Mouse (Mus musculus) heart, embryonic 12.5 days (tissue): Measurements from ENCODE around the gene Krt15. TPM values are rescaled to one million over a fixed set of nuclear protein-coding genes. Genes with fewer than 3 reads are reported as not detected.

Experiments
- ATAC-seq: fragments of 200-750 bp; cut with Nextera tagmentation; 2 replicates; pipeline ENCODE4 v1.8.0; 2017; ENCODE audit warnings: moderate TSS enrichment, moderate library complexity; ENCODE audit not compliant: insufficient number of reproducible peaks, low FRiP score
- H3K27ac ChIP-seq: fragments of 300-500 bp; sonication (generic); 2 replicates; pipeline ENCODE4 v1.5.1; 2016; ENCODE audit warnings: mild to moderate bottlenecking, moderate library complexity; ENCODE audit not compliant: poor library complexity, severe bottlenecking
- H3K27me3 ChIP-seq: fragments of 300-500 bp; sonication (generic); replicated peaks from 2 replicates; pipeline ENCODE4 v1.6.1; 2016; ENCODE audit warnings: mild to moderate bottlenecking, moderate library complexity
- H3K36me3 ChIP-seq: fragments of 300-500 bp; sonication (generic); 2 replicates; pipeline ENCODE4 v1.6.1; 2016; ENCODE audit warnings: mild to moderate bottlenecking, moderate library complexity
- H3K4me1 ChIP-seq: fragments of 300-500 bp; sonication (generic); replicated peaks from 2 replicates; pipeline ENCODE4 v1.6.1; 2016; ENCODE audit warnings: mild to moderate bottlenecking
- H3K4me2 ChIP-seq: fragments of 300-500 bp; sonication (generic); 2 replicates; pipeline ENCODE4 v1.6.1; 2016; ENCODE audit warnings: mild to moderate bottlenecking, moderate library complexity
- H3K4me3 ChIP-seq: fragments of 300-500 bp; sonication (generic); 2 replicates; pipeline ENCODE4 v1.5.1; 2016; ENCODE audit warnings: mild to moderate bottlenecking
- H3K9ac ChIP-seq: fragments of 300-500 bp; sonication (generic); 2 replicates; pipeline ENCODE4 v1.6.1; 2016; ENCODE audit warnings: mild to moderate bottlenecking, moderate library complexity
- H3K9me3 ChIP-seq: fragments of 300-500 bp; sonication (generic); replicated peaks from 2 replicates; pipeline ENCODE4 v1.6.1; 2016; ENCODE audit warnings: mild to moderate bottlenecking, moderate library complexity
- WGBS: fragments of 180-500 bp; shearing (Covaris S2); methylation state at CpG from one replicate; pipeline ENCODE4 v1.1.7; 2016; 5-methylcytosine and 5-hydroxymethylcytosine counted together
- polyA plus RNA-seq: library from polyadenylated mRNA; unstranded; fragments of >200 nt; fragmentation: Nextera tagmentation; extraction: Ambion mirVana; gene quantifications from 2 replicates; pipeline ENCODE4 v1.2.1, GENCODE M21; 2016

The Krt15 gene
- polyA plus RNA-seq, 1 experiment from 2014 or later: 0.69 TPM

GRCm38 (mm10) chr11:100088378-100089025 is 47.2 kb downstream of the Krt15 start:
- WGBS: 55% methylated on average over 7 of the region's 7 CpGs
- 0 out of 2 replicates have a peak, but pooled peaks cover 4% of the 10 kb centered on the region for H3K27me3 ChIP-seq
- H3K4me3 ChIP-seq: no peak overlapping the region
- no peaks in the 10 kb centered on the region for H3K36me3 ChIP-seq
- H3K27ac ChIP-seq: no peak overlapping the region
- 0 out of 2 replicates have a peak, but pooled peaks cover 3% of the 10 kb centered on the region for H3K9me3 ChIP-seq
- ATAC-seq: no peak
- no peak overlapping the region for H3K4me2 ChIP-seq
- no peaks in the 10 kb centered on the region for H3K4me1 ChIP-seq
- H3K9ac ChIP-seq: no peak overlapping the region

GRCm38 (mm10) chr11:100087861-100088260 is 47.9 kb downstream of the Krt15 start, which contains the start of gene Krt32:
TSS of gene Krt32 (minus strand) at chr11:100088226.
- ATAC-seq: no peak

More at GRCm38 (mm10) chr11:100087861-100088260, 47.9 kb downstream of the Krt15 start, which contains the start of gene Krt32:
- Histone ChIP-seq H3K27me3 (0 out of 2 replicates have a peak, but pooled peaks cover 3% of the 10 kb centered on the region), H3K27ac (no peak within 1 kb of the TSS), H3K4me2 (no peak within 1 kb of the TSS), H3K9ac (no peak within 1 kb of the TSS), H3K36me3 (no peaks in the 10 kb centered on the region), H3K4me3 (no peak within 1 kb of the TSS), H3K9me3 (0 out of 2 replicates have a peak, but pooled peaks cover 3% of the 10 kb centered on the region), H3K4me1 (no peaks in the 10 kb centered on the region)
- 86% methylated on average over 10 of the region's 10 CpGs for WGBS

Other genes with a start within 250 kb of the Krt15 start
- gene Krtap31-1, start 228.0 kb downstream of the Krt15 start, polyA plus RNA-seq: not detected in 2 replicates
- gene Gm11565, start 221.2 kb downstream of the Krt15 start, polyA plus RNA-seq: not detected in 2 replicates
- not detected in 2 replicates for gene Krtap31-2, start 199.6 kb downstream of the Krt15 start, polyA plus RNA-seq
- not detected in 2 replicates for gene Krtap9-5, start 187.5 kb downstream of the Krt15 start, polyA plus RNA-seq
- not detected in 2 replicates for gene Krtap29-1, start 156.9 kb downstream of the Krt15 start, polyA plus RNA-seq
- not detected in 2 replicates for gene Krtap16-1, start 149.3 kb downstream of the Krt15 start, polyA plus RNA-seq
- gene Krtap17-1, start 141.9 kb downstream of the Krt15 start, polyA plus RNA-seq: not detected in 2 replicates
- gene Krt33a, start 119.7 kb downstream of the Krt15 start, polyA plus RNA-seq: not detected in 2 replicates
- not detected in 2 replicates for gene Krt33b, start 106.1 kb downstream of the Krt15 start, polyA plus RNA-seq
- not detected in 2 replicates for gene Krt34, start 94.4 kb downstream of the Krt15 start, polyA plus RNA-seq
- gene Krt31, start 85.4 kb downstream of the Krt15 start, polyA plus RNA-seq: not detected in 2 replicates
- gene Krt32, start 47.7 kb downstream of the Krt15 start, polyA plus RNA-seq: not detected in 2 replicates
- gene Krt35, start 39.7 kb downstream of the Krt15 start, polyA plus RNA-seq: not detected in 2 replicates
- not detected in 2 replicates for gene Krt36, start 30.3 kb downstream of the Krt15 start, polyA plus RNA-seq
- 0.14 and 0.20 TPM in 2 replicates for gene Krt13, start 14.4 kb downstream of the Krt15 start, polyA plus RNA-seq
- gene Krt19, start 12.7 kb upstream of the Krt15 start, polyA plus RNA-seq: 86.8 and 88.0 TPM in 2 replicates
- not detected in 2 replicates for gene Krt9, start 57.3 kb upstream of the Krt15 start, polyA plus RNA-seq
- 1.3 and 2.2 TPM in 2 replicates for gene Krt14, start 71.6 kb upstream of the Krt15 start, polyA plus RNA-seq
- gene Krt16, start 113.0 kb upstream of the Krt15 start, polyA plus RNA-seq: not detected in 2 replicates
- gene Krt17, start 125.1 kb upstream of the Krt15 start, polyA plus RNA-seq: 1.3 and 1.9 TPM in 2 replicates
- gene Krt42, start 133.9 kb upstream of the Krt15 start, polyA plus RNA-seq: not detected in 2 replicates
- 1,467 and 1,522 TPM in 2 replicates for gene Eif1, start 184.0 kb upstream of the Krt15 start, polyA plus RNA-seq
- gene Gast, start 198.5 kb upstream of the Krt15 start, polyA plus RNA-seq: not detected in 2 replicates
- gene Hap1, start 220.2 kb upstream of the Krt15 start, polyA plus RNA-seq: 11.1 and 12.3 TPM in 2 replicates